Mouse (Mus musculus) liver, embryonic 12.5 days (tissue): ENCODE results near the gene Srgap2. TPM values are rescaled to one million over a fixed set of nuclear protein-coding genes. Genes with fewer than 3 reads are reported as not detected.

Experiments used
- ATAC-seq: fragments of 200-750 bp; cut with Nextera tagmentation; 2 replicates; pipeline ENCODE4 v1.8.0; 2017; ENCODE audit warnings: moderate number of reproducible peaks, mild to moderate bottlenecking, moderate library complexity
- H3K27ac ChIP-seq: fragments of 300-500 bp; sonication (generic); 2 replicates; pipeline ENCODE4 v1.5.1; 2016; ENCODE audit warnings: mild to moderate bottlenecking
- H3K27me3 ChIP-seq: fragments of 300-500 bp; sonication (generic); replicated peaks from 2 replicates; pipeline ENCODE4 v1.6.1; 2016; ENCODE audit warnings: mild to moderate bottlenecking, moderate library complexity
- H3K36me3 ChIP-seq: fragments of 300-500 bp; sonication (generic); 2 replicates; pipeline ENCODE4 v1.6.1; 2016; ENCODE audit warnings: mild to moderate bottlenecking, moderate library complexity
- H3K4me1 ChIP-seq: fragments of 300-500 bp; sonication (generic); 2 replicates; pipeline ENCODE4 v1.6.1; 2016
- H3K4me2 ChIP-seq: fragments of 300-500 bp; sonication (generic); 2 replicates; pipeline ENCODE4 v1.6.1; 2016; ENCODE audit warnings: mild to moderate bottlenecking, moderate library complexity
- H3K4me3 ChIP-seq: fragments of 300-500 bp; sonication (generic); 2 replicates; pipeline ENCODE4 v1.5.1; 2016; ENCODE audit warnings: mild to moderate bottlenecking, moderate library complexity
- H3K9ac ChIP-seq: fragments of 300-500 bp; sonication (generic); 2 replicates; pipeline ENCODE4 v1.6.1; 2016; ENCODE audit warnings: mild to moderate bottlenecking, moderate library complexity
- H3K9me3 ChIP-seq: fragments of 300-500 bp; sonication (generic); replicated peaks from 2 replicates; pipeline ENCODE4 v1.6.1; 2016; ENCODE audit warnings: mild to moderate bottlenecking, moderate library complexity
- WGBS: fragments of 180-500 bp; shearing (Covaris S2); methylation state at CpG from one replicate; pipeline ENCODE4 v1.1.7; 2016; ENCODE audit not compliant: insufficient replicate concordance; 5-methylcytosine and 5-hydroxymethylcytosine counted together
- polyA plus RNA-seq: library from polyadenylated mRNA; unstranded; fragments of >200 nt; fragmentation: Nextera tagmentation; extraction: Ambion mirVana; gene quantifications from 2 replicates; pipeline ENCODE4 v1.2.1, GENCODE M21; 2016

Srgap2 gene
- polyA plus RNA-seq, 1 experiment from 2014 or later = 5.8 TPM

- H3K27ac ChIP-seq = no peak overlapping the region
- H3K4me2 ChIP-seq = no peak overlapping the region
- H3K36me3 ChIP-seq = no peaks in the 10 kb centered on the region
- ATAC-seq = no peak
- WGBS = 62% methylated on average over 13 of the region's 13 CpGs
- H3K9me3 ChIP-seq = no peaks in the 10 kb centered on the region
- no peak overlapping the region for H3K9ac ChIP-seq
- H3K4me3 ChIP-seq = no peak overlapping the region
- H3K4me1 ChIP-seq = no peaks in the 10 kb centered on the region
- no peaks in the 10 kb centered on the region for H3K27me3 ChIP-seq
Observed at GRCm38 (mm10) chr1:131546798-131547690, 19.9 kb upstream of the Srgap2 start.

- ATAC-seq = no peak
- Histone ChIP-seq H3K9ac (no peak overlapping the region), H3K4me2 (no peak overlapping the region), H3K36me3 (0 out of 2 replicates have a peak, but pooled peaks cover 5% of the 10 kb centered on the region), H3K4me1 (no peaks in the 10 kb centered on the region), H3K4me3 (no peak overlapping the region), H3K27me3 (no peaks in the 10 kb centered on the region), H3K9me3 (no peaks in the 10 kb centered on the region), H3K27ac (no peak overlapping the region)
- 77% methylated on average over 7 of the region's 7 CpGs for WGBS
Observed at GRCm38 (mm10) chr1:131543886-131544565, 16.9 kb upstream of the Srgap2 start.

GRCm38 (mm10) chr1:131541903-131542302 lies 14.8 kb upstream of the Srgap2 start:
- no peak for ATAC-seq
- Histone ChIP-seq H3K4me3 (no peak overlapping the region), H3K4me1 (no peaks in the 10 kb centered on the region), H3K36me3 (0 out of 2 replicates have a peak, but pooled peaks cover 7% of the 10 kb centered on the region), H3K4me2 (no peak overlapping the region), H3K9ac (no peak overlapping the region), H3K27ac (no peak overlapping the region), H3K9me3 (no peaks in the 10 kb centered on the region), H3K27me3 (no peaks in the 10 kb centered on the region)
- 74% methylated on average over 5 of the region's 5 CpGs for WGBS

- Histone ChIP-seq H3K27ac (no peak overlapping the region), H3K4me2 (no peak overlapping the region), H3K4me1 (no peaks in the 10 kb centered on the region), H3K36me3 (peaks cover 12% of the 10 kb centered on the region), H3K4me3 (no peak overlapping the region), H3K9me3 (no peaks in the 10 kb centered on the region), H3K27me3 (no peaks in the 10 kb centered on the region), H3K9ac (no peak overlapping the region)
- 55% methylated on average over 3 of the region's 3 CpGs for whole genome bisulfite sequencing
- no peak for ATAC-seq
Observed at GRCm38 (mm10) chr1:131541431-131541830, 14.3 kb upstream of the Srgap2 start.

GRCm38 (mm10) chr1:131540795-131541194 lies 13.6 kb upstream of the Srgap2 start:
- Histone ChIP-seq H3K4me3 (no peak overlapping the region), H3K9me3 (no peaks in the 10 kb centered on the region), H3K4me1 (no peaks in the 10 kb centered on the region), H3K4me2 (no peak overlapping the region), H3K9ac (no peak overlapping the region), H3K27ac (no peak overlapping the region), H3K36me3 (peaks cover 14% of the 10 kb centered on the region), H3K27me3 (no peaks in the 10 kb centered on the region)
- 80% methylated on average over 5 of the region's 5 CpGs for WGBS
- ATAC-seq = no peak

GRCm38 (mm10) chr1:131539771-131540170 lies 12.6 kb upstream of the Srgap2 start:
- Histone ChIP-seq H3K27ac (no peak overlapping the region), H3K4me1 (no peaks in the 10 kb centered on the region), H3K9me3 (no peaks in the 10 kb centered on the region), H3K27me3 (no peaks in the 10 kb centered on the region), H3K4me3 (no peak overlapping the region), H3K36me3 (peaks cover 23% of the 10 kb centered on the region), H3K9ac (no peak overlapping the region), H3K4me2 (no peak overlapping the region)
- ATAC-seq = no peak
- 75% methylated on average over 4 of the region's 4 CpGs for WGBS

GRCm38 (mm10) chr1:131528561-131529166 lies 1.5 kb upstream of the Srgap2 start:
- WGBS = under 1% methylated on average over 9 of the region's 9 CpGs
- no peak for ATAC-seq
- H3K9ac ChIP-seq = peak overlapping the region; percentile 83

GRCm38 (mm10) chr1:131528081-131528507 lies 942 bp upstream of the Srgap2 start:
- Histone ChIP-seq H3K4me1 (peaks cover 56% of the 10 kb centered on the region), H3K9me3 (no peaks in the 10 kb centered on the region), H3K36me3 (no peaks in the 10 kb centered on the region; the same call in 1 of the 2 replicates), H3K27ac (peak overlapping the region; percentile 96), H3K4me3 (peak overlapping the region; percentile 75), H3K9ac (peak overlapping the region; percentile 83), H3K4me2 (peak overlapping the region; percentile 96), H3K27me3 (no peaks in the 10 kb centered on the region)
- WGBS = under 1% methylated on average over 34 of the region's 34 CpGs
- no peak; the same call in 1 of the 2 replicates for ATAC-seq

More at GRCm38 (mm10) chr1:131528561-131529166, 1.5 kb upstream of the Srgap2 start:
- Histone ChIP-seq H3K36me3 (no peaks in the 10 kb centered on the region; the same call in 1 of the 2 replicates), H3K4me3 (peak overlapping the region; percentile 75), H3K9me3 (no peaks in the 10 kb centered on the region), H3K4me1 (peaks cover 50% of the 10 kb centered on the region), H3K4me2 (peak overlapping the region; percentile 96), H3K27ac (peak overlapping the region; percentile 96), H3K27me3 (no peaks in the 10 kb centered on the region)

- Histone ChIP-seq H3K36me3 (no peaks in the 10 kb centered on the region; the same call in 1 of the 2 replicates), H3K4me2 (peak overlapping the region; percentile 99)
- WGBS = 1% methylated on average over 81 of the region's 81 CpGs
Observed at GRCm38 (mm10) chr1:131526371-131527270, 531 bp downstream of the Srgap2 start.

GRCm38 (mm10) chr1:131525586-131526271 lies 1.4 kb downstream of the Srgap2 start:
- Histone ChIP-seq H3K4me3 (peak overlapping the region; percentile 75), H3K9me3 (no peaks in the 10 kb centered on the region), H3K4me1 (peaks cover 62% of the 10 kb centered on the region), H3K4me2 (peak overlapping the region; percentile 99), H3K9ac (peak overlapping the region; percentile 86), H3K36me3 (no peaks in the 10 kb centered on the region; the same call in 1 of the 2 replicates), H3K27ac (peak overlapping the region; percentile 93), H3K27me3 (no peaks in the 10 kb centered on the region)
- 1% methylated on average over 41 of the region's 41 CpGs for WGBS
- no peak for ATAC-seq

More at GRCm38 (mm10) chr1:131526371-131527270, 531 bp downstream of the Srgap2 start:
- Histone ChIP-seq H3K4me3 (peak overlapping the region; percentile 75), H3K27me3 (no peaks in the 10 kb centered on the region), H3K9ac (peak overlapping the region; percentile 86), H3K9me3 (no peaks in the 10 kb centered on the region), H3K4me1 (peaks cover 63% of the 10 kb centered on the region), H3K27ac (peak overlapping the region; percentile 93)
- ATAC-seq = peak; percentile 54
